In the genomic region with DNA sequence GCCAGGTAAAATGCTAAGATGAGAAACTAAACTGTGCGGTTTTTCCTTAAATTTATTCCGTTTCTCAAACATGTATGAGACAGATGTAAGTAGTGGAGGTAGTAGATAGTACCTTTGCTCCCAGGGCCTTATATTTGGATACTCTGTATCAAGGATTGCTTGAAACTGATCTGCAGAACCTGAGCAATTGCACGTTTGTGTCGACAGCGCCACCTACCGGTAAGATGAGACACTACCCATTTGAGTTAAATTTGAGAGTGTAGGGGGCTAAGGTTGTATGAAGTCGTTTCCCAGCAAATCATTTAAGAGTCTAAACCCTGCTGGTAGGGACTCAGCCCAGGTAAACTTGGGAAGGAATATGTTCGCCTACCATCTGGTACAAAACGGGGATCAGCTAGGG, we compare ENCODE assay signal across 9 mouse cellular contexts. TPM values are rescaled to one million over a fixed set of nuclear protein-coding genes. Genes with fewer than 3 reads are reported as not detected.
DNase-seq lines count a peak whose midpoint lies in the region; ATAC-seq and TF ChIP-seq lines count a peak whose summit lies in the region.
"Had no signal": no experiment of that assay in that cellular context is flagged by ENCODE, and none has a peak within 500 bp of the region (broad histone marks: within the 10 kb centered on the region; RNA-seq: fewer than 3 reads in every experiment).

No protein-coding gene starts in this region.

- TF ChIP-seq EP300 in stomach, postnatal 0 days (optimal IDR thresholded peaks at IDR 0.05): no peak

- H3K9me3 ChIP-seq in heart, embryonic 15.5 days (replicated peaks): no peaks in the 10 kb centered on the region
- no peaks in the 10 kb centered on the region for H3K9me3 ChIP-seq in heart, embryonic 10.5 days
- H3K9me3 ChIP-seq in stomach, postnatal 0 days (ENCODE audit: control insufficient read depth, low read length): no peaks in the 10 kb centered on the region
- H3K9me3 ChIP-seq: limb, embryonic 13.5 days had no signal

- no peak overlapping the region for H3K4me3 ChIP-seq in heart, embryonic 15.5 days
- H3K4me3 ChIP-seq in heart, embryonic 10.5 days: no peak overlapping the region
- no peak overlapping the region for H3K4me3 ChIP-seq in stomach, postnatal 0 days (ENCODE audit: low read depth, low read length)
- H3K4me3 ChIP-seq: limb, embryonic 13.5 days had no signal

- TF ChIP-seq CTCF in stomach, postnatal 0 days (IDR thresholded peaks at IDR 0.05; ENCODE audit: low read depth): peak; percentile 95

- ATAC-seq in heart, embryonic 15.5 days (replicated peaks; ENCODE audit: insufficient number of reproducible peaks, insufficient read depth, low FRiP score, low read depth): no peak
- ATAC-seq in stomach, postnatal 0 days (ENCODE audit: low FRiP score, low TSS enrichment): peak; percentile 36; the same call in 1 of the 2 replicates

- no peak for DNase-seq in heart, embryonic 10.5 days (ENCODE audit: low spot score)
- DNase-seq in NIH3T3 (ENCODE audit: low read depth): peak; percentile 90
- DNase-seq in embryo, embryonic 10.5 days (ENCODE audit: low spot score): peak; percentile 88
- peak; percentile 81 for DNase-seq in heart, postnatal 4 days
- DNase-seq in layer of hippocampus, postnatal 10 days (ENCODE audit: low spot score in 2 of 2): peak; percentile 81 to 83
- DNase-seq in lung, postnatal 36 days: peak; percentile 84
- peak; percentile 73 for DNase-seq in stomach, postnatal 0 days (ENCODE audit: low spot score)

- WGBS in heart, embryonic 15.5 days: 5% methylated on average over 9 of the region's 9 CpGs
- 4% methylated on average over 9 of the region's 9 CpGs for WGBS in heart, embryonic 10.5 days
- 4% methylated on average over 9 of the region's 9 CpGs for WGBS in stomach, postnatal 0 days

- H3K4me2 ChIP-seq in heart, embryonic 15.5 days: 0 out of 2 replicates have a peak overlapping the region, but pooled peaks have one; percentile 17
- no peak overlapping the region for H3K4me2 ChIP-seq in stomach, postnatal 0 days (replicated peaks; ENCODE audit: low read depth)
- H3K4me2 ChIP-seq: limb, embryonic 13.5 days had no signal

- H3K4me1 ChIP-seq in heart, embryonic 15.5 days (replicated peaks): peaks cover 3% of the 10 kb centered on the region
- H3K4me1 ChIP-seq in heart, embryonic 10.5 days: 0 out of 2 replicates have a peak, but pooled peaks cover 6% of the 10 kb centered on the region
- H3K4me1 ChIP-seq in stomach, postnatal 0 days (replicated peaks; ENCODE audit: control insufficient read depth, insufficient read depth): no peaks in the 10 kb centered on the region
- H3K4me1 ChIP-seq: limb, embryonic 13.5 days had no signal

- no peaks in the 10 kb centered on the region for H3K36me3 ChIP-seq in heart, embryonic 15.5 days
- no peaks in the 10 kb centered on the region for H3K36me3 ChIP-seq in heart, embryonic 10.5 days
- no peaks in the 10 kb centered on the region for H3K36me3 ChIP-seq in stomach, postnatal 0 days (ENCODE audit: control insufficient read depth, insufficient read depth, low read length)
- H3K36me3 ChIP-seq: limb, embryonic 13.5 days had no signal

- H3K27ac ChIP-seq in heart, embryonic 15.5 days: no peak overlapping the region
- no peak overlapping the region for H3K27ac ChIP-seq in heart, embryonic 10.5 days
- H3K27ac ChIP-seq in stomach, postnatal 0 days (replicated peaks): no peak overlapping the region
- H3K27ac ChIP-seq: limb, embryonic 13.5 days had no signal

- H3K27me3 ChIP-seq in heart, embryonic 15.5 days: no peaks in the 10 kb centered on the region
- H3K27me3 ChIP-seq in heart, embryonic 10.5 days (ENCODE audit: insufficient read depth, poor library complexity, severe bottlenecking): no peaks in the 10 kb centered on the region
- no peaks in the 10 kb centered on the region for H3K27me3 ChIP-seq in stomach, postnatal 0 days (ENCODE audit: control insufficient read depth, insufficient read depth, low read length)
- H3K27me3 ChIP-seq: limb, embryonic 13.5 days had no signal

- H3K9ac ChIP-seq in heart, embryonic 15.5 days: no peak overlapping the region
- H3K9ac ChIP-seq in stomach, postnatal 0 days (ENCODE audit: low read length): no peak overlapping the region
- H3K9ac ChIP-seq: limb, embryonic 13.5 days had no signal

RNA-seq across cellular contexts. Expression of a gene that starts 45.8 kb away (rescaled TPM):
- polyA plus RNA-seq in heart, embryonic 15.5 days (2015; fragmentation: Nextera tagmentation; extraction: Ambion mirVana): 6.9 and 9.5 TPM in 2 replicates
- polyA plus RNA-seq in heart, embryonic 10.5 days (2016; fragmentation: Nextera tagmentation; extraction: Ambion mirVana): 6.5 and 9.2 TPM in 2 replicates
- total RNA-seq in heart, postnatal 4 days (2021): 10 to 100 TPM; 38.4 to 49.9 TPM
- 100 to 1,000 TPM; 114 to 128 TPM for total RNA-seq in layer of hippocampus, postnatal 10 days (2021)
- 17.1 and 21.0 TPM in 2 replicates for polyA plus RNA-seq in stomach, postnatal 0 days (2015; fragmentation: Nextera tagmentation; extraction: Ambion mirVana)

RNA-seq across cellular contexts. Expression of a gene that starts 46.2 kb away (rescaled TPM):
- polyA plus RNA-seq in heart, embryonic 15.5 days (2015; fragmentation: Nextera tagmentation; extraction: Ambion mirVana): not detected in 2 replicates
- 0.31 and 0.79 TPM in 2 replicates for polyA plus RNA-seq in heart, embryonic 10.5 days (2016; fragmentation: Nextera tagmentation; extraction: Ambion mirVana)
- total RNA-seq in heart, postnatal 4 days (2021): not detected
- total RNA-seq in layer of hippocampus, postnatal 10 days (2021): not detected
- polyA plus RNA-seq in stomach, postnatal 0 days (2015; fragmentation: Nextera tagmentation; extraction: Ambion mirVana): 2.5 and 2.8 TPM in 2 replicates
- polyA plus RNA-seq: limb, embryonic 13.5 days had no signal
